Mouse (Mus musculus): Measurements from ENCODE around the gene Zfp341. TPM values are rescaled to one million over a fixed set of nuclear protein-coding genes. Genes with fewer than 3 reads are reported as not detected.

Gene Zfp341
- polyA plus RNA-seq, 1 experiment from 2014 or later: 0.74 TPM

- no peak overlapping the region; the same call in 1 of the 2 replicates for H3K9ac ChIP-seq (ENCODE audit: low read length)
- peaks cover 25% of the 10 kb centered on the region for H3K4me1 ChIP-seq (ENCODE audit: control insufficient read depth, insufficient read depth, low read length)
- no peak overlapping the region for H3K4me3 ChIP-seq (ENCODE audit: low read length)
- H3K9me3 ChIP-seq (replicated peaks; ENCODE audit: control insufficient read depth, low read length): no peaks in the 10 kb centered on the region
- H3K36me3 ChIP-seq (ENCODE audit: control insufficient read depth, insufficient read depth): no peaks in the 10 kb centered on the region
- peak overlapping the region; percentile 76 for H3K27ac ChIP-seq (ENCODE audit: low read length)
- no peak for ATAC-seq (replicated peaks; ENCODE audit: extremely low read depth, insufficient read depth, low FRiP score)
- H3K27me3 ChIP-seq (ENCODE audit: control insufficient read depth, insufficient read depth, low read length): no peaks in the 10 kb centered on the region
- 60% methylated on average over 4 of the region's 4 CpGs for WGBS
- H3K4me2 ChIP-seq (ENCODE audit: low read depth, low read length): peak overlapping the region; percentile 84
Observed at GRCm38 (mm10) chr2:154570666-154571065, 42.4 kb upstream of the Zfp341 start.

- Histone ChIP-seq H3K4me1 (ENCODE audit: control insufficient read depth, insufficient read depth, low read length) (peaks cover 25% of the 10 kb centered on the region), H3K4me2 (ENCODE audit: low read depth, low read length) (no peak overlapping the region), H3K36me3 (ENCODE audit: control insufficient read depth, insufficient read depth) (no peaks in the 10 kb centered on the region), H3K27ac (ENCODE audit: low read length) (no peak overlapping the region), H3K27me3 (ENCODE audit: control insufficient read depth, insufficient read depth, low read length) (no peaks in the 10 kb centered on the region), H3K9ac (ENCODE audit: low read length) (no peak overlapping the region), H3K9me3 (replicated peaks; ENCODE audit: control insufficient read depth, low read length) (no peaks in the 10 kb centered on the region), H3K4me3 (ENCODE audit: low read length) (no peak overlapping the region)
- WGBS: 76% methylated on average over 4 of the region's 4 CpGs
- no peak for ATAC-seq (replicated peaks; ENCODE audit: extremely low read depth, insufficient read depth, low FRiP score)
Observed at GRCm38 (mm10) chr2:154571266-154571665, 41.8 kb upstream of the Zfp341 start.

- Histone ChIP-seq H3K36me3 (ENCODE audit: control insufficient read depth, insufficient read depth) (no peaks in the 10 kb centered on the region), H3K4me3 (ENCODE audit: low read length) (no peak overlapping the region), H3K9me3 (replicated peaks; ENCODE audit: control insufficient read depth, low read length) (no peaks in the 10 kb centered on the region), H3K27ac (ENCODE audit: low read length) (no peak overlapping the region), H3K27me3 (ENCODE audit: control insufficient read depth, insufficient read depth, low read length) (no peaks in the 10 kb centered on the region), H3K9ac (ENCODE audit: low read length) (no peak overlapping the region), H3K4me1 (ENCODE audit: control insufficient read depth, insufficient read depth, low read length) (peaks cover 25% of the 10 kb centered on the region), H3K4me2 (ENCODE audit: low read depth, low read length) (no peak overlapping the region)
- no peak for ATAC-seq (replicated peaks; ENCODE audit: extremely low read depth, insufficient read depth, low FRiP score)
- 72% methylated on average over 8 of the region's 8 CpGs for WGBS
Observed at GRCm38 (mm10) chr2:154571976-154572375, 41.1 kb upstream of the Zfp341 start.

GRCm38 (mm10) chr2:154572996-154573395, 40.1 kb upstream of the Zfp341 start:
- ATAC-seq (replicated peaks; ENCODE audit: extremely low read depth, insufficient read depth, low FRiP score): no peak
- Histone ChIP-seq H3K9me3 (replicated peaks; ENCODE audit: control insufficient read depth, low read length) (no peaks in the 10 kb centered on the region), H3K4me3 (ENCODE audit: low read length) (no peak overlapping the region), H3K27me3 (ENCODE audit: control insufficient read depth, insufficient read depth, low read length) (no peaks in the 10 kb centered on the region), H3K27ac (ENCODE audit: low read length) (no peak overlapping the region), H3K9ac (ENCODE audit: low read length) (no peak overlapping the region), H3K36me3 (ENCODE audit: control insufficient read depth, insufficient read depth) (no peaks in the 10 kb centered on the region), H3K4me1 (ENCODE audit: control insufficient read depth, insufficient read depth, low read length) (peaks cover 22% of the 10 kb centered on the region), H3K4me2 (ENCODE audit: low read depth, low read length) (no peak overlapping the region)
- 81% methylated on average over 3 of the region's 3 CpGs for WGBS

GRCm38 (mm10) chr2:154574271-154574670, 38.8 kb upstream of the Zfp341 start:
- no peak for ATAC-seq (replicated peaks; ENCODE audit: extremely low read depth, insufficient read depth, low FRiP score)

GRCm38 (mm10) chr2:154576876-154577743, 36.0 kb upstream of the Zfp341 start:
- no peak overlapping the region for H3K4me2 ChIP-seq (ENCODE audit: low read depth, low read length)
- H3K27ac ChIP-seq (ENCODE audit: low read length): 0 out of 2 replicates have a peak overlapping the region, but pooled peaks have one; percentile 24
- H3K27me3 ChIP-seq (ENCODE audit: control insufficient read depth, insufficient read depth, low read length): no peaks in the 10 kb centered on the region
- ATAC-seq (replicated peaks; ENCODE audit: extremely low read depth, insufficient read depth, low FRiP score): peak; percentile 46; the same call in 1 of the 2 replicates
- peak overlapping the region; percentile 43; the same call in 1 of the 2 replicates for H3K9ac ChIP-seq (ENCODE audit: low read length)
- no peaks in the 10 kb centered on the region for H3K9me3 ChIP-seq (replicated peaks; ENCODE audit: control insufficient read depth, low read length)
- H3K36me3 ChIP-seq (ENCODE audit: control insufficient read depth, insufficient read depth): no peaks in the 10 kb centered on the region
- H3K4me3 ChIP-seq (ENCODE audit: low read length): no peak overlapping the region
- WGBS: 52% methylated on average over 12 of the region's 12 CpGs
- 0 out of 2 replicates have a peak, but pooled peaks cover 4% of the 10 kb centered on the region for H3K4me1 ChIP-seq (ENCODE audit: control insufficient read depth, insufficient read depth, low read length)

More at GRCm38 (mm10) chr2:154574271-154574670, 38.8 kb upstream of the Zfp341 start:
- no peaks in the 10 kb centered on the region for H3K36me3 ChIP-seq (ENCODE audit: control insufficient read depth, insufficient read depth)
- no peak overlapping the region for H3K27ac ChIP-seq (ENCODE audit: low read length)
- no peak overlapping the region for H3K9ac ChIP-seq (ENCODE audit: low read length)
- H3K4me1 ChIP-seq (ENCODE audit: control insufficient read depth, insufficient read depth, low read length): peaks cover 11% of the 10 kb centered on the region
- 75% methylated on average over 7 of the region's 7 CpGs for WGBS
- no peaks in the 10 kb centered on the region for H3K27me3 ChIP-seq (ENCODE audit: control insufficient read depth, insufficient read depth, low read length)
- no peaks in the 10 kb centered on the region for H3K9me3 ChIP-seq (replicated peaks; ENCODE audit: control insufficient read depth, low read length)
- H3K4me2 ChIP-seq (ENCODE audit: low read depth, low read length): no peak overlapping the region
- no peak overlapping the region for H3K4me3 ChIP-seq (ENCODE audit: low read length)

GRCm38 (mm10) chr2:154577744-154578067, 35.4 kb upstream of the Zfp341 start:
- no peak overlapping the region for H3K4me3 ChIP-seq (ENCODE audit: low read length)
- H3K9me3 ChIP-seq (replicated peaks; ENCODE audit: control insufficient read depth, low read length): no peaks in the 10 kb centered on the region
- H3K4me1 ChIP-seq (ENCODE audit: control insufficient read depth, insufficient read depth, low read length): 0 out of 2 replicates have a peak, but pooled peaks cover 4% of the 10 kb centered on the region
- H3K27ac ChIP-seq (ENCODE audit: low read length): 0 out of 2 replicates have a peak overlapping the region, but pooled peaks have one; percentile 24
- H3K27me3 ChIP-seq (ENCODE audit: control insufficient read depth, insufficient read depth, low read length): no peaks in the 10 kb centered on the region
- H3K9ac ChIP-seq (ENCODE audit: low read length): peak overlapping the region; percentile 43; the same call in 1 of the 2 replicates
- 83% methylated on average over 6 of the region's 6 CpGs for WGBS
- no peak for ATAC-seq (replicated peaks; ENCODE audit: extremely low read depth, insufficient read depth, low FRiP score)
- no peaks in the 10 kb centered on the region for H3K36me3 ChIP-seq (ENCODE audit: control insufficient read depth, insufficient read depth)
- H3K4me2 ChIP-seq (ENCODE audit: low read depth, low read length): no peak overlapping the region

GRCm38 (mm10) chr2:154580586-154580985, 32.5 kb upstream of the Zfp341 start:
- no peak overlapping the region for H3K4me2 ChIP-seq (ENCODE audit: low read depth, low read length)
- H3K27ac ChIP-seq (ENCODE audit: low read length): no peak overlapping the region; the same call in 1 of the 2 replicates
- no peak for ATAC-seq (replicated peaks; ENCODE audit: extremely low read depth, insufficient read depth, low FRiP score)
- H3K9me3 ChIP-seq (replicated peaks; ENCODE audit: control insufficient read depth, low read length): no peaks in the 10 kb centered on the region
- H3K4me1 ChIP-seq (ENCODE audit: control insufficient read depth, insufficient read depth, low read length): peaks cover 18% of the 10 kb centered on the region
- no peak overlapping the region for H3K4me3 ChIP-seq (ENCODE audit: low read length)
- no peaks in the 10 kb centered on the region for H3K36me3 ChIP-seq (ENCODE audit: control insufficient read depth, insufficient read depth)
- no peaks in the 10 kb centered on the region for H3K27me3 ChIP-seq (ENCODE audit: control insufficient read depth, insufficient read depth, low read length)
- 55% methylated on average over 8 of the region's 8 CpGs for WGBS
- no peak overlapping the region for H3K9ac ChIP-seq (ENCODE audit: low read length)

- H3K4me2 ChIP-seq (ENCODE audit: low read depth, low read length): no peak overlapping the region
- H3K4me3 ChIP-seq (ENCODE audit: low read length): no peak overlapping the region
- H3K27me3 ChIP-seq (ENCODE audit: control insufficient read depth, insufficient read depth, low read length): no peaks in the 10 kb centered on the region
- no peak overlapping the region for H3K9ac ChIP-seq (ENCODE audit: low read length)
- 81% methylated on average over 1 of the region's 1 CpGs for WGBS
- peaks cover 18% of the 10 kb centered on the region for H3K4me1 ChIP-seq (ENCODE audit: control insufficient read depth, insufficient read depth, low read length)
- no peaks in the 10 kb centered on the region for H3K9me3 ChIP-seq (replicated peaks; ENCODE audit: control insufficient read depth, low read length)
- no peak overlapping the region for H3K27ac ChIP-seq (ENCODE audit: low read length)
- no peaks in the 10 kb centered on the region for H3K36me3 ChIP-seq (ENCODE audit: control insufficient read depth, insufficient read depth)
- ATAC-seq (replicated peaks; ENCODE audit: extremely low read depth, insufficient read depth, low FRiP score): no peak
Observed at GRCm38 (mm10) chr2:154581421-154581820, 31.7 kb upstream of the Zfp341 start.
